Mouse (Mus musculus): Measurements from ENCODE around the gene Kifc3.
"Not testable (repeated sequence)": the region's sequence is repeated elsewhere in the genome, so short reads cannot be mapped to it uniquely, and the experiment has no call there.

Kifc3 gene

GRCm38 (mm10) chr8:95202649-95203275 lies at the start of gene Kifc3:
Kifc3 (minus strand) TSS chr8:95202812.
- no peak for DNase-seq (ENCODE audit: low spot score in 2 of 2)

- DNase-seq (ENCODE audit: low spot score in 2 of 2), result no peak
Measured at GRCm38 (mm10) chr8:95252056-95252455, 49.4 kb upstream of the Kifc3 start.

- DNase-seq (ENCODE audit: low spot score in 2 of 2), result no peak
Measured at GRCm38 (mm10) chr8:95249847-95250246, 47.2 kb upstream of the Kifc3 start.

- no peak for DNase-seq (ENCODE audit: low spot score in 2 of 2)
Measured at GRCm38 (mm10) chr8:95247277-95247676, 44.7 kb upstream of the Kifc3 start.

GRCm38 (mm10) chr8:95245180-95245579 lies 42.6 kb upstream of the Kifc3 start:
- no peak for DNase-seq (ENCODE audit: low spot score in 2 of 2)

GRCm38 (mm10) chr8:95243853-95244252 lies 41.2 kb upstream of the Kifc3 start:
- no peak for DNase-seq (ENCODE audit: low spot score in 2 of 2)

GRCm38 (mm10) chr8:95242826-95243571 lies 40.4 kb upstream of the Kifc3 start:
- peak; percentile 12 to 28 for DNase-seq (ENCODE audit: low spot score in 2 of 2)

- DNase-seq (ENCODE audit: low spot score in 2 of 2), result no peak
Measured at GRCm38 (mm10) chr8:95242099-95242825, 39.6 kb upstream of the Kifc3 start.

GRCm38 (mm10) chr8:95235683-95236082 lies 33.1 kb upstream of the Kifc3 start:
- DNase-seq (ENCODE audit: low spot score in 2 of 2), result peak; percentile 43 to 79

- DNase-seq (ENCODE audit: low spot score in 2 of 2), result not testable (repeated sequence)
Measured at GRCm38 (mm10) chr8:95230086-95230485, 27.5 kb upstream of the Kifc3 start.

- no peak for DNase-seq (ENCODE audit: low spot score in 2 of 2)
Measured at GRCm38 (mm10) chr8:95227151-95227468, 24.5 kb upstream of the Kifc3 start.

GRCm38 (mm10) chr8:95226251-95227150 lies 23.9 kb upstream of the Kifc3 start:
- DNase-seq (ENCODE audit: low spot score in 2 of 2), result no peak

GRCm38 (mm10) chr8:95223969-95224368 lies 21.4 kb upstream of the Kifc3 start:
- no peak for DNase-seq (ENCODE audit: low spot score in 2 of 2)

- no peak for DNase-seq (ENCODE audit: low spot score in 2 of 2)
Measured at GRCm38 (mm10) chr8:95221045-95221444, 18.4 kb upstream of the Kifc3 start.

GRCm38 (mm10) chr8:95220571-95220998 lies 18.0 kb upstream of the Kifc3 start:
- DNase-seq (ENCODE audit: low spot score in 2 of 2), result no peak

GRCm38 (mm10) chr8:95219623-95220022 lies 17.0 kb upstream of the Kifc3 start:
- no peak for DNase-seq (ENCODE audit: low spot score in 2 of 2)

GRCm38 (mm10) chr8:95215709-95216360 lies 13.2 kb upstream of the Kifc3 start:
- no peak for DNase-seq (ENCODE audit: low spot score in 2 of 2)

- no peak for DNase-seq (ENCODE audit: low spot score in 2 of 2)
Measured at GRCm38 (mm10) chr8:95209924-95210323, 7.3 kb upstream of the Kifc3 start.

GRCm38 (mm10) chr8:95205946-95206345 lies 3.3 kb upstream of the Kifc3 start:
- no peak for DNase-seq (ENCODE audit: low spot score in 2 of 2)

- DNase-seq (ENCODE audit: low spot score in 2 of 2), result peak; percentile 32 to 71
Measured at GRCm38 (mm10) chr8:95204039-95204380, 1.4 kb upstream of the Kifc3 start.

GRCm38 (mm10) chr8:95203326-95204038 lies 870 bp upstream of the Kifc3 start:
- DNase-seq (ENCODE audit: low spot score in 2 of 2), result no peak
